Mouse (Mus musculus) CD4-positive, CD25-positive, alpha-beta regulatory T cell, adult 4 months (primary cell): Measurements from ENCODE around the gene Mmp7. TPM values are rescaled to one million over a fixed set of nuclear protein-coding genes. Genes with fewer than 3 reads are reported as not detected.

Experiments used
- ATAC-seq: one replicate; pipeline ENCODE4 v1.8.0; 2017
- polyA plus RNA-seq, 2 experiments: library from polyadenylated mRNA; unstranded; fragments of 100-300 nt; shearing (Covaris generic); gene quantifications; one replicate each; pipeline ENCODE4 v1.2.1; 2017

The Mmp7 gene
- not detected for polyA plus RNA-seq

DNA sequence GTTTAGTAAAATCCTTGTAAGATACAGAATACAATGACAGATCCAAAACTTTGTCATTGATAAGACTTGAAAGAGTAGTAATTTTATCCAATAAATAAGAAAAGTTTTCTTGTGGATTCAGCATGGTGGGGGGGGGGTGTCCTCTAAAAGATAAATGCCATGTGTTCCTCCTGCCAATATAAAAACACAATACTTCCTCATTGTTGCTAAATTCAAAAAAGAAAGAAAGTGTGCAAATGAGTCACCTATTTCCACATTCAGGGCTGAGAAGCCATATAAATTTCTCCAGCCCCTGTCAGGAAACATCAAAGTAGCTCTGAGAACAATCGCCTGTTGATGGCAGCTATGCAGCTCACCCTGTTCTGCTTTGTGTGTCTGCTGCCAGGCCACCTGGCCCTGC, at the start of gene Mmp7:
Gene Mmp7 (plus strand): TSS at position 301 of the 400 bp plus-strand sequence.
- no peak for ATAC-seq

DNA sequence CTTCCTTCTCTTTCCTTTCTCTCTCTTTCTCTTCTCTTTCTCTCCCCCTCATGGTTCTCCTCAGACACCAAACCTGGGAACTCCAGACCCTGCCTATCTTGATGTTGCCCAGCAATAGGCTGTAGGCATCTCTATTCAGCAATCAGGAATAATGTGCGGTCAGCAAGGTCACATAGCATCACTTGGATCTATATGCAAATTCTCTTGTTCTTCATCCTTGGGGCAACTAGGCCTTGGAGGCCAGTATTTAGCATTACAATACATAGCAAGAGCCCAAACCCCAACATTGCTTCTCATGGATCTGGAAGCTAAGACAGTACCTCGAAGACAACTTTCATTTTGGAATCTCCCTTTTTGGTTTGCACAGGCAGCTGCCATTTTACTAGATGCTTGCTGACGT, 44.0 kb upstream of the Mmp7 start:
- no peak for ATAC-seq

DNA sequence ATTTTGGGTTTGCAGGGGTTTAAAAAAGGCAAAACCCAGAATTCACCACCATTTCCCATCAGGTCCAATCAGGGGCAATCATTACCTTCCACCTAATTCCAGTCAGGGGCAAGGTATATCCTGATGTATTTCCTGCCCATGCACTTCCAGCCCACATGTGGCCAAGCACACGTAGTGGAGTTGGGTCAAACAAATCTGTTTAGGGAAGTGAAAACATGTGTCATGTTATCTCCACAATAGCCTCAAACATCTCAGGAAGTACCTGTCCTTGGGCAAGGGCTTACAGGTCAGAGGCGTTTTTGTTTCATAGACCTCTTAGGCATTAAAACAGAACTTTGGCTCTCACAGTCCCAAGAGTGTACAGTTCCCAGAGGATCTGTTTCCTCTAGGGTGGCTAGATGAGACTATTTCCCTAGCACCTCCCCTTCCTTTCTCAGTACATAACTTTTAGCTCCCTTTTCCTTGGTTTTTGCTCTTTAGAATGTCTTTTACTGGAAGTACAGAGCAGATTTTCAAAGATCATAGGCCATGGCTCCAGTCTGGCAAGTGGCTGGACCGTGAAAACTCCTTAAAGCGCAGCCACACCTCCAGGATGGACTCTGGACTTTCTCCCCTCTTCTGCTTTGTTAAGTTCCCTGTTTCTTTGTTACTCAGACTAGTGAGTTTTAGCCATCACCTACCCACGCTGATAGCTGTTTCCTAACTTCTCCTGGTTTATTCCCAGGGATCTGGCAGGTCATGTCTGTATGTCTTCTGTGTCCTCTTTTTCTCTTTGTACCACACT, 41.3 kb upstream of the Mmp7 start:
- no peak for ATAC-seq

DNA sequence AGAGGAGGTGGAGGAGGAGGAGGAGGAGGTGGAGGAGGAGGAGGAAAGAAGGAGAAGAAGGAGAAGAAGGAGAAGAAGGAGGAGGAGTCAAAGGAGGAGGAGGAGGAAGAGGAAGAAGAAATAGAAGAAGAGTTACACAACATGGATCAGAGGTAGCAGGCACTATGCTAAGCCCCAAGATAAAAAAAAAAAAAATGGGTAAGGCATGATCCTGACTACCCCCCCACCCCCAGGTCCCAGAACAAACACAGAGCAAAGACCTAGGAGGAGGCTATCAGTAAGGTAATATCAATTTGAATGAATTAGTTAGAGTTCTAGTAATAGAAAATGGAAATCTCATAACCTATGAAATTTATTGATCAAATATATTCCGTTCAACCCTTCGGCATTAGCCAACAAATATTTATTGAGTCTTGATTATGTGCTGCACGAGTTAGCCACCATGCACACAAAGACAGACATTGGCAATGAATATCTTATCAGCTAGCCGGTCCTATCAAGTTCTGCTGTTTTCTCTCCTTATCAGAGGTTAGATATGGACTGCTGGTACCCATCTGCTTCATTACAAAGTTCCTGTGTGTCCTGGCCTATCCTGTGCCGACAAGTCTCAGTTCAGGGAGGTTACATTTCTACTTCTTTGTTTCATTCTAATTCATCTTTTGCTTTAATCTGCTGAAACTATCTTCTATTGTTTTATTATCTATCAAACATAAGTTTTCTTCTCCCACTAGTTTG, 39.4 kb upstream of the Mmp7 start:
- ATAC-seq: no peak

DNA sequence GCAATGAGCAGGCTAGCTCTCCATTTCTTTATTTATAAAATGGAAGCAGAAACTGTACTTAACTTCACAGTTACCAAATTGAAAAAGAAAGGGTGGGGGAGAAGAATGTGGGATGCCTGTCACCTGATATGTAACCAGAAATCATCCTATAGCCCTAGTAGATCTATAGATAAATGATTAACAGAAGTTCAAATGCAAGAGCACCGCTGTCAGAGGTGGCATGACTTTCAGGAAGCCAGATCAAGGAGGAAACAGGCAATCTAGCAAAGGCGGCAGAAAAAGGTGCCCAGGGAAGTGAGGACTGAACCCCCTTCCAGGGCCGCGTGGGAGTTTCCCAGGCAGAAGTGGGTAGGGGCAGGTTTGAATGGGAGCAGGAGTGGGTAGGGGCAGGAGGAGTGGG, 33.9 kb upstream of the Mmp7 start:
- ATAC-seq: no peak

DNA sequence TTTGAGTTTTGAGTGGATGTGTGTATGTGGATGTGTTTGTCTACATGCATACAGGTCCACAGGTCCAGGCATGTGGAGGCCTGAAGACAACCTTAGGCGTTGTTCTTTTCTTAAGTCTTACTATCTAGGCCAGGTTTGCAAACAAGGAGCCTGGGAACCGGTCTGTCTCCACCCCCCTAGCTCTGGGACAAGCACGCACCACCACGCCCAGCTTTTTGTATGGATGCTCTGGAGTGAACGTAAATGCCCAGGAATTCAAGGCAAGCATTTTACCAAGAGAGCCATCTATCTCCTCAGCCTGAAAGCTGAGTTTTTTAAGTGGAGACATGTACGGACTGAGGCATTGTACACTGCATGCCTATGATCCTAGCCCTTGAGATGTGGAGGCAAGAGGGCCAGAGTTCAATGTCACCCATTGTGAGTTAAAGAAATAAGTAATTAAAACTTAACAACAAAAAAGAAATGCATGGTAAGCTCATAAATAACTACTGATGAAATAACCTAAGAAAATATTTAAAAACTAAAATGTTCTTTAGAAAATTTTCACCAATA, 32.3 kb upstream of the Mmp7 start:
- ATAC-seq: no peak

DNA sequence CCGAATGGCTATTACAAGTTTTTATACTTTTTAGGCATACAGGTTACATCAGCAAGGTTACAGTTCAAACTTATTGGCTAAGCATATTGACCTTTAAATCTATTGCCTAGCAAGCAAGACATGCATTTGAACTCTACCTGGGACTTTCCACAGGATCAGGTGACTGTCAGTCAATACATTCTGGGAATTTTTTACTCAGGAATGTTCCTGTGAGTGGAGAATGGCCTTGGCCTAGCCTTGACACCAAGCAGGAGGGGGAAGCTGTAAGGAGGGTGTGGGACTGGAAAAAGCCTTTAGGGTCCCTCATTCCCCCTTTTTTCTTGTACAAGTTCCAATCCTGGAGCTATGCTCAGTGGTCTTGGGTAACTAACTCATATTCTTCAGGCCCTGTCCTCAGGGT, 30.5 kb upstream of the Mmp7 start:
- ATAC-seq: no peak

DNA sequence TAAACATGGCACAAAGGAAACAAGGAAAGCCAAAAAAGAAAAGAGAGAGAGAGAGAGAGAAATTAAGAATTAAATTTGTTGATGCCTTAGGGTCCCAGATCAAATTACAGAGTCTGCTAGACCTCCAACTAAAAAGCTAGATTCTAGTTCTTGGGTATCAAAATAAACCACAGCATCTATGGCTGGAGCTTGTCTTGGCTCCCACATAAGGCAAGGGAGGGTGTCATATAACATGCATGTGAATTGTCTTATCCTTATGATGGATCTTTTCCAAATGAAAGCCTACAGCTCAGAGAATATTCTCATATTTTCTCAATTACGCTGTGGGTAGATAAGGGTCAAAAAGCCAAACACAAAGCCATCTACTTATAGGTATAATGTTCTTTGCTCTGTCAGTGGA, 22.2 kb upstream of the Mmp7 start:
- no peak for ATAC-seq

DNA sequence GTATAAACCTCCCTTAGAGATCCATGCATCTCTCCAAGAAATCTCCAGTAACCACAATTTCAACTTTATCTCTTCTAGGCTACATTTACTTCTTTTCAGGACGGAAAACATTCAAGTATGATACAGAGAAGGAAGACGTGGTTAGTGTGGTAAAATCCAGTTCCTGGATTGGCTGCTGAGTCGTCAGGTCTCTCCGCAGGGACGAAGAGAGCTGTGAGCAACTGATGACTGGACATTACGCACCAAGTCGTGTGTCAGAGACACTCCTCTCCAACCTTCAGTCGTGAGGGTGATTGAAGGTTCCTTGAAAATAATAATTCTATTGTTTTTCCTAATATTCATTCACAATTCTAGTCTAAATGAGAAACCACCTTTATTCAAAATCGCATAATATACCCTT, 18.9 kb upstream of the Mmp7 start:
- ATAC-seq: no peak

DNA sequence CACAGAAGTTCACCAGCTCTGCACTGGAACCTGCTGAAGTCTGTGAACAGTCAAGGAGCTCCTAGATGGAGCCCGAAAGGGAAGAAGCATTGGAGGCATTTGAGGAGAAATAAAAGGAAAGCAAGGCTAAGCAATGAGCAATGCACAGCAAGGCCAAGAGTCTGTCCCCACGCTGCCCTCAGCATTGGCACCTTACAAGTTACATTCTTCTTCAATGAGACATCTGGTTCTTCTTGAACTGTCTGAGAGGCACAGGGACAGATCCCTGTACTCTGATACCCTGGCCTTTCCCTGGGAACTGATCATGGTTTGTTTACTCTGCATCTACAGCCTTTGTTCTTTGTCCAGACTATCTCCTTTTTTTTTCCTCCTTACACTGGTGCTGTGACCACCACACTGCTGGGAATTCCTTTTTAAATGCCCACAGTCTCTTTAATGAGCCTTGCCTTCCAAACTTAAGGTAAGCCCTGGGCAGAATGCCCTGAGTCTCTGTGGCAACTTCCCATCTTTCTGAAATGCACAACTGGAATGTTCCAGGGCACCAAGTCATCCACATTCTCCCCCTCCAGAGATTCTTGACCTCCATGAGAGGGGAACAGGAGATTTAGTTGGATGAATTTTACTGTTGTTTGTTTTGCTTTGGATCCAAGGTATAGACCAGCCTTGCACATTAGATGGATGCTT, 13.6 kb upstream of the Mmp7 start:
- ATAC-seq: no peak

DNA sequence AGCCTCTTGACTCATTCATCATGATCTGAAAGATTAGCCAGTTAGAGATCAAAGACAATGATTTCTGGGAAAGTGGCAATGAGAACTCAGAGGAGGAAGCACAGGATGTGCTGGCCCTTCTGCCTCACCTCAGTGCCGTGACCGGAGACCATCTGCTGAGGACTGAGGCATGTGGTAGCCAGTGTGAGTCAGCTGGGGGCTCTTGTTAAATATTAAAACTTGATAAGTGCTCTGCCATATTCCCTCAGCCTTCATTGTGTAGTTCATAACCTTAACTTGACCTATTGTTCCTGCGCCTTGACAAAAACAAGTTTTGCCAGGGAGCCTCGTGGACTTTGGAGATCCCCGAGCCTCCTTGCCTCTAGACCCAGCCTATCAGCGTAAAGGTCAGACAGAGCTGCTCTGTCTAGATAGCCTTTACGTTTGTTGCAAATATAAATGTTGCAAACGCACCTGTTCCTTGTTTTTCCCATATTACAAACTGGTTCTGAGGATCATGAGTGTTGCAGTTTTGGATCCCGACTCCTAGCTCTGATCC, 9.7 kb upstream of the Mmp7 start:
- ATAC-seq: no peak

DNA sequence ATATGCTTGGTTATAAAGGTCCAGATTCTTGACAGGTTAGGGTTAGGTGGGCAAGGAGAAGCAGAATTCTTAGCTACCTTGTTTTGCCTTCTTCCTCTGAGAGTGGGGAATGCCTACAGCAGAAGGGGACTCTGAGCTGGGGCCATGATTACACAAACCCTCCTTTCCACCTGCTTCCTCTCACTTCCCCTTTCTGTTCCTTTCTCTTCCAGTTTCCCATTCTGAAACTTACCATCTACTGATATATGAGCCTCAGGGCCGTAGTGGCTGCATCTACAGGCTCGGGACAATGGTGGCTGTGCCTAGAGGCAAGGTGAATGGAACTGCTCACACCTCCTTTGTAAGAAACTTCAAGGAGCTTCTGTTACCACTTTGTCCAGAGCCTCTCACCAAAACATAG, 5.9 kb upstream of the Mmp7 start:
- ATAC-seq: no peak

DNA sequence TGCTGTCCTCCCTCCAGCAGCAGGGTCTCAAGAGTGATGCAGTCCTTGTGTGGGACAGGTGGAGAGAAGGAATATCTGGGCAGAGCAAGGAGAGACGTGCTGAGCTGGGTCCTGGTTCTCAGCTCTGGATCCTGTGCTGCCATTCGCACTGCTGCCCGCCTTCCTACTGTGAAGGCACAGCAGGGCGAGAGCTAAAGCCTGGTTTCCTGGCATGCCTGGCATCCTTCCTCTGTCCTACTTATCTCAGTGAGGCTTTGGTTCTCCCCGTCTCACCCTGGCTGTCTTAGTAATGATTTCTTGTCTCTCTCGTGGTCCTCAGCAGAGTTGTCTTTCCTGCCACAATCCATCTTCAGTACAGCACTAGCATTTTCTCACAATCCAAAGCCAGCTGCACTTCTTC, 2.1 kb upstream of the Mmp7 start:
- no peak for ATAC-seq

DNA sequence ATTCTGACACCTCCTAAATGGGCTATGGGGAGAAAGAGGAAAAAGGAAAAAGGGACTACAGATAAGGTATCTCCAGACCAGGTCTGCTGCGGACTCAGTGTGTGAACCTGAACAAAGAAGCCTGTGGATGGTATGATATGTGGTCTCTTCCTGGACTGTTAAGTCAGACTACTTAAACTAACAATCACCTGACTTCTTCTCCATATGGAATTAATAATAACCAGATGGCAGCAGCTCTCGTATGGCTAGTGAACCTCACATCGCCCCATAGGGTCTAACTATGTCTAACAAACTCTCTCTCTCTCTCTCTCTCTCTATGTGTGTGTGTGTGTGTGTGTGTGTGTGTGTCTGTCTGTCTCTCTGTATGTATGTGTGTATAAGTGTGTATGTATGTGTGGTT, 2.1 kb downstream of the Mmp7 start:
- no peak for ATAC-seq

DNA sequence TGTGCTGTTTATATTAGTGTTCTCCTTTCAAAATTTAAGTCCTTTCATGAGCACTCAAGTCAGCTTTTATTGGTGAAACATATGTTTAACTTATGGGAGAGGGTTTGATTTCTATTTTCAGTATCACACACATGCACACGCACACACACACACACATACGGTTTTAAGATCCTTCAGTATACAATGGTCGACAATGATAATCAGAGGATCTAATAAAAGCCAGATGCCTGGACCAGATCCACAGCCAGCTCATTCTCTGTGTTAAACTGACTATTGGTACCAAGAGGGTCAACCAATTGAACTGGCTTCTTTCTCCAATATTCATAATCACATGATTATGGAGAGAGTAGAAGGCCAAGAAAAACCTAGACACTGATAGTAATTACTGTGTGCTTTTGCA, 3.8 kb downstream of the Mmp7 start:
- ATAC-seq: no peak

DNA sequence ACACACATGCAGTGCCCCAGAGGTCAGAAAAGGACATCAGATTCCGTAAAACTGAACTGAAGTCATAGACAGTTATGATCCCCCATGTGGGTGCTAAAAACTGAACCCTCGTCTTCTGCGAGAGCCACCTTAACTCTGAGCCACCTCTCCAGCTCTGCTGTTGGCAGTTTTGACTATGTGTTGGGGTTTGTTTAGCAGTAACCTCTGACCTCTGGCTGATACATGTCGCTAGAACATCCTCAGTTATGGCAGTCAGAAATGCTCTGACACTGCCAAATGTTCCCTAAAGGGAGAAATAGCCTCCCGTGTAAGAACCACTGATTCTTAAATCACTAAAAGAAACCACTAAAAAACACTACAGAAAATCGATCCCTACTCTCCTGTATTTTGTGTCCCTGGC, 16.8 kb downstream of the Mmp7 start:
- no peak for ATAC-seq

DNA sequence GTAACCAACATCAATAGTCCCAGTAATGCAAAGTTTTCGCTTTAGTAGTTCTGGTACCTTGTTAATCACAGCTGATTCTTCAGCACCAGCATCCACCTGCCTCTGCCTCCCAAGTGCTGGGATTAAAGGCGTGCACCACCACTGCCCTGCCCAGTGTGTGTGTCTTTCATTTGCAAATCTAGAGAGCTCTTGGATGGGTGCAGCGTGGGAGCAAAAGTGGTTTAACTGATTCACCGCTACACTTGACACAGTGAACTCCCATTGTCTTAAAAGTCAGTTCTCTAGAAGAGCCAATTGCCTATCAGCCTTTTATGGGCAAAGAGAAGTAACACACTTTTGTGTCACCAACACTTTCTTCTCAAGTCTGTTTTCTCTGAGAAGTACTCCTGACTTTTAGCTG, 19.3 kb downstream of the Mmp7 start:
- ATAC-seq: no peak

DNA sequence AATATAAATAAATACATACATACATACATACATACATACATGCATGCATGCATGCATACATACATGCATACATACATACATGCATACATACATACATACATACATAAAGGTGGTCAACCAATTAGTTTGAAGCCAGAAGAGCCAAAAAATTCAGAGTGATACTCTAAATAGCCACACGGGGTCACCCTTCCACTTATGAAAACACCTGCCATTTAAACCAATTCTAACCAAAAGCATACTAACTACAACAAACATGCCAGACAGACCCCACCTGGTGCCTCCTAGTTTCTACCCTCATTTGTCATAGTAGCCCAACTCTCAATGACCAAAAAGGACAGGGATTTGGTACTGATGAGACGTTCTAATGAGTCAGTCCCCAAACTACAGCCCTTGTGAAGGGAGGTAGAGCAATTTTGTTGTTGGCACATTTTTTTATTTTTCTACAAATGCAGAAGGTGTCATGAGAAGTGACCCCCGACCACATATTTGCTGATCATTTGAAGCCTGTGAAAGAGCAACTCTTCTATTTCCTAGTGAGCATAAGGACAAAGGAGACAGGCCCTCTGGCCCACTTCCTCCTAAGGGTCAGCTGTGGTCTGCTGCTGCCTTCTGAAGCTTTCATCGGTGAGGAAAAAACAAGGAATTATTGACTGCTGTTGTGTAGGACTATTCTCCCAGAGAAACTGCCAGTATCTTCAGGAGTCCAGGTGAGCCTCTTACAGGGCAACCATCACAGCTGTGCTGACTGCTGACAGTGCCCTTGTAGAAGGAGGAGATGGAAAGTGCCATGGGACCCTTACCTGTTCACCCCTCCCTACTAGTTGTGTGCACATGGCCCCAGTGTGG, 22.4 kb downstream of the Mmp7 start:
- peak; percentile 90 for ATAC-seq

DNA sequence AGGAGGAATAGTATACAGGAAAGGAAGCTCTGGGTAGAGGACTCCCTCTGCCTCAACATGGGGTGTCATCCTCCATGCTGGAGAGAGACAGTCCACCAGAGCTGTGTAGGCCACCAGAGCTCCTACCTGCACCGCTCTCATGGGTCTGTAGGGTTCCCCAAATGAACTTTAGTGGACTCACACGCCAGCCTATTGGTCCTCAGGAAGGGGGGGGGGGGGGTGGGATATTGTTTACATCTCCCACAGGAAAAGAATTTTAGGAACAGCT, 23.0 kb downstream of the Mmp7 start:
- no peak for ATAC-seq

DNA sequence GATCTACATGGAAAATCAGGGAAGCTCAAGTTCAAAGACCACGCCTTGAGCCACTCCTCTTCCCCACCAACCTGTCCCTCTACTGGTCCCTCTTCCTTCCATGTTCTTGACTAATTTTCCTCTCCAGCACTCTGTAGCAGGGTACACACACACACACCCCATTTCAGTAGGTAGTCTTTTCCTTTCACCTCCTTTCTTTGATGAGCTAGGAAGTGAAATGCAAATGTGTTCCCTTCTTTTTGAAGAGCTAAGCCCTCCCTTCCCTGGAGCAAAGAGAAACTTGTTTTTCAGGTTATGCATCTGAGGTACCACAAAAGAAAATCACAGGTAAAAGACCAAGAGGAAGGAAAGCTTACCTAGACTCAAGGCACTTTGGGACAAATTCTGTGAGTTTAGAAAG, 29.7 kb downstream of the Mmp7 start:
- ATAC-seq: no peak

DNA sequence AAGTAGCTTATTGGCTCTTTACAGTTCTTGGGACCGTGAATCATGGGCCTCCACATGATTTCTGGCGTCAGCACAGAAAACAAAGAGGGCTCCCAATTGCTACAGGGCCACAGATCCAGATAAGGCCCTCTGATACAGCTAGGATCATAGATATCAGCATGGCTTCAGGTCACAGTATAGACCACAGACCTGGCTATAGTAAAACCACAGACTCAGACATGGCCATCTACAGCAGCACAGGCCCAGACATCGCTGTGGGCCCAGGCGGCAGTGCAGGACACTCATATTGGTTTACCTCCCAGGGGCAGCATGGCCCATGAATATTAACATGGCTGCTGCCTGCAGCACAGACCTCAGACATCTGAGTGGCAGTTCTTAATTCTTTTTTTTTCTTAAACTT, 37.1 kb downstream of the Mmp7 start:
- ATAC-seq: no peak

DNA sequence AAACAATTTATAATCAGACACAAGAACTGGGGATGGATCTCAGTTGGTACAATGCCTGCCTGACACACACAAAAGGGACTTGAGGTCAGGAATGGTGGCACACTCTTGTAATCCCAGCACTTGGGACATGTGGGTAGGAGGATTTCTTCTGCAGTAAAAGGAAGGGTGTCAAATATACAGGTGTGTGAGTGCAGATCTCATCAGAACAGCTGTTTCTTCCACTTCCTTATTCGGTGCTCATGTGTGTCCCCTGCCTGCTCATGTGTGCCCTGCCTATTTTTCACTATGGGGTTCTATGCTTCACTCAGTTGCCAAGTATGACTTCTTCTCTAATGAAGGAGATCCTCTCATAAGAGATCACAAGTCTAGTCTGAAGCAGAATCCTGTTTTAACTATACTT, 50.8 kb downstream of the Mmp7 start:
- no peak for ATAC-seq

DNA sequence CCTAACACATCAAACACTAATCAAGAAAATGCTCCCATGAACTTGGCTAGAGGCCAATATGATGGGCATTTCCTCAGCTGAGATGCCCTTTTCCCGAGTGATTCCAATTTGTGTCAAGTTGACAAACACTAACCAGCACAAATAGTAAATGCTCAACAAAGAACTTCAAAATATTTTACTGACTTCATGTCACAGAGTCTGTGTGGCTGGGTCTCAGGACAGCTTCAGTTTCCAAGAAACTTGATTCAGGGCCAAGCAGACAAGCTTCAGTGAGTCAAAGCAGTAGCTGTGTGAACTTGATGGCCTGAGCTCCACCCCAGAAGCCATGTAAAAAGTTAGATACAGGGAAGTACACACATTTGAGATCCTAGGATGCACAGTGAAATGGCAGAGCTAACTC, 52.3 kb downstream of the Mmp7 start:
- ATAC-seq: no peak
